Mouse (Mus musculus) E14TG2a.4 (cell line): ENCODE results near the gene Hspa13.

Experiments used
- H3K27me3 ChIP-seq: 2 replicates; pipeline ENCODE4 v1.6.1; 2014; ENCODE audit warnings: low read length, control low read depth; ENCODE audit not compliant: insufficient read depth
- H3K36me3 ChIP-seq: 2 replicates; pipeline ENCODE4 v1.6.1; 2014; ENCODE audit warnings: low read length, control low read depth; ENCODE audit not compliant: insufficient read depth
- H3K4me1 ChIP-seq: replicated peaks from 2 replicates; pipeline ENCODE4 v1.6.1; 2014; ENCODE audit warnings: low read depth, low read length, control low read depth
- H3K4me3 ChIP-seq: replicated peaks from 2 replicates; pipeline ENCODE4 v1.5.1; 2014; ENCODE audit warnings: mild to moderate bottlenecking, low read length
- H3K9me3 ChIP-seq: 2 replicates; pipeline ENCODE4 v1.6.1; 2014; ENCODE audit warnings: low read length, control low read depth
- CTCF ChIP-seq: conservative IDR thresholded peaks from 2 replicates; pipeline ENCODE4 v1.5.1; 2014; ENCODE audit warnings: low read length
- NANOG ChIP-seq: IDR thresholded peaks from 2 replicates; pipeline ENCODE4 v1.6.1; 2014; ENCODE audit warnings: borderline replicate concordance, low read length, mixed read lengths
- POU5F1 ChIP-seq: IDR thresholded peaks from 2 replicates; pipeline ENCODE4 v1.6.1; 2014; ENCODE audit warnings: low read length, borderline replicate concordance

Hspa13 gene

GRCm38 (mm10) chr16:75717405-75718173, 49.3 kb downstream of the Hspa13 start:
- no peak for TF ChIP-seq CTCF
- no peak for TF ChIP-seq POU5F1
- H3K4me1 ChIP-seq = no peaks in the 10 kb centered on the region

GRCm38 (mm10) chr16:75696176-75696575, 70.7 kb downstream of the Hspa13 start:
- Histone ChIP-seq H3K36me3 (no peaks in the 10 kb centered on the region), H3K9me3 (no peaks in the 10 kb centered on the region; the same call in 1 of the 2 replicates), H3K4me1 (no peaks in the 10 kb centered on the region), H3K27me3 (no peaks in the 10 kb centered on the region), H3K4me3 (no peak overlapping the region)
- TF ChIP-seq NANOG (no peak), CTCF (peak; percentile 59), POU5F1 (no peak)

More at GRCm38 (mm10) chr16:75717405-75718173, 49.3 kb downstream of the Hspa13 start:
- Histone ChIP-seq H3K27me3 (no peaks in the 10 kb centered on the region), H3K4me3 (no peak overlapping the region), H3K36me3 (no peaks in the 10 kb centered on the region), H3K9me3 (no peaks in the 10 kb centered on the region)
